ENCODE assay signal across 15 mouse cellular contexts in the genomic region with DNA sequence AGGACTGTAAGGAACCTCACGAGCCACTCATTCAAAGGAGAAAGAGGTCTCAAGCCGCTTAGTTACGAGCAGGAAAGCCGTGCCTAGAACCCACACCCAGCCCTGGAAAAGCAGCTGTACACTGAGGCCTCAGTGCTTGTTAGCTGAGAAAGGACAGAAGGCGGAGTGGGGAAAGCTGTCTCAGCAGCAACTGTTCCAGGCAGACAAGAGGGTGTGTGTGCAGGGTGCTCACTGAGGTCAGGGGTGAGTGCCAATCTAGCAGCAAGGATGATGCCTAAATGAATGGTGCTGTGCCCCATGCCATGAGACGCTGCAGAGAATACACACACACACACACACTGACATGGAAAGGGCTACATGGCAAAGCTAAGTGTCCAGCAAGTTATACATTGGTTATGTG.
A peak's percentile ranks its signal among the peaks of the same experiment; 100 is the strongest.
DNase-seq lines count a peak whose midpoint lies in the region; ATAC-seq and TF ChIP-seq lines count a peak whose summit lies in the region.
"Had no signal": no experiment of that assay in that cellular context is flagged by ENCODE, and none has a peak within 500 bp of the region (broad histone marks: within the 10 kb centered on the region; RNA-seq: fewer than 3 reads in every experiment).

No protein-coding gene starts in this region.

- WGBS in heart, embryonic 12.5 days = 70% methylated on average over 6 of the region's 6 CpGs
- 83% methylated on average over 6 of the region's 6 CpGs for WGBS in midbrain, embryonic 11.5 days
- WGBS in midbrain, postnatal 0 days = 82% methylated on average over 6 of the region's 6 CpGs
- WGBS in embryonic facial prominence, embryonic 14.5 days = 70% methylated on average over 6 of the region's 6 CpGs
- 65% methylated on average over 6 of the region's 6 CpGs for WGBS in neural tube, embryonic 13.5 days

- H3K4me1 ChIP-seq in heart, embryonic 12.5 days (replicated peaks) = peaks cover 47% of the 10 kb centered on the region
- no peaks in the 10 kb centered on the region for H3K4me1 ChIP-seq in midbrain, embryonic 11.5 days (ENCODE audit: control insufficient read depth, insufficient read depth, low read length)
- no peaks in the 10 kb centered on the region for H3K4me1 ChIP-seq in midbrain, postnatal 0 days (ENCODE audit: insufficient read depth, low read length)
- peaks cover 27% of the 10 kb centered on the region for H3K4me1 ChIP-seq in embryonic facial prominence, embryonic 14.5 days (ENCODE audit: control insufficient read depth, insufficient read depth, low read length)
- H3K4me1 ChIP-seq in neural tube, embryonic 13.5 days (replicated peaks) = peaks cover 44% of the 10 kb centered on the region

- H3K9ac ChIP-seq in heart, embryonic 12.5 days = 0 out of 2 replicates have a peak overlapping the region, but pooled peaks have one; percentile 2
- H3K9ac ChIP-seq in midbrain, embryonic 11.5 days (ENCODE audit: low read length) = no peak overlapping the region
- H3K9ac ChIP-seq in midbrain, postnatal 0 days (replicated peaks; ENCODE audit: low read length, poor library complexity, severe bottlenecking) = no peak overlapping the region
- no peak overlapping the region; the same call in 1 of the 2 replicates for H3K9ac ChIP-seq in embryonic facial prominence, embryonic 14.5 days (ENCODE audit: low read depth, low read length)
- no peak overlapping the region for H3K9ac ChIP-seq in neural tube, embryonic 13.5 days
- H3K9ac ChIP-seq: liver, postnatal 0 days had no signal

- no peak overlapping the region for H3K27ac ChIP-seq in heart, embryonic 12.5 days (ENCODE audit: poor library complexity, severe bottlenecking)
- H3K27ac ChIP-seq in midbrain, embryonic 11.5 days (ENCODE audit: low read depth, low read length) = no peak overlapping the region
- H3K27ac ChIP-seq in midbrain, postnatal 0 days (ENCODE audit: low read depth, low read length) = no peak overlapping the region
- H3K27ac ChIP-seq in embryonic facial prominence, embryonic 14.5 days (replicated peaks; ENCODE audit: low read depth, low read length) = peak overlapping the region; percentile 8; the same call in 1 of the 2 replicates
- 0 out of 2 replicates have a peak overlapping the region, but pooled peaks have one; percentile 28 for H3K27ac ChIP-seq in neural tube, embryonic 13.5 days (replicated peaks)
- H3K27ac ChIP-seq: heart, embryonic 10.5 days had no signal

- no peaks in the 10 kb centered on the region for H3K36me3 ChIP-seq in heart, embryonic 12.5 days
- H3K36me3 ChIP-seq in midbrain, embryonic 11.5 days (ENCODE audit: control insufficient read depth, insufficient read depth, low read length) = no peaks in the 10 kb centered on the region
- no peaks in the 10 kb centered on the region for H3K36me3 ChIP-seq in midbrain, postnatal 0 days (ENCODE audit: insufficient read depth, low read length)
- H3K36me3 ChIP-seq in embryonic facial prominence, embryonic 14.5 days (ENCODE audit: control insufficient read depth, insufficient read depth, low read length) = no peaks in the 10 kb centered on the region
- no peaks in the 10 kb centered on the region for H3K36me3 ChIP-seq in neural tube, embryonic 13.5 days
- H3K36me3 ChIP-seq: heart, embryonic 10.5 days had no signal

- no peaks in the 10 kb centered on the region for H3K27me3 ChIP-seq in heart, embryonic 12.5 days (replicated peaks)
- no peaks in the 10 kb centered on the region for H3K27me3 ChIP-seq in midbrain, embryonic 11.5 days (ENCODE audit: control insufficient read depth, insufficient read depth, low read length)
- no peaks in the 10 kb centered on the region for H3K27me3 ChIP-seq in midbrain, postnatal 0 days (ENCODE audit: insufficient read depth, low read length)
- no peaks in the 10 kb centered on the region for H3K27me3 ChIP-seq in embryonic facial prominence, embryonic 14.5 days (replicated peaks; ENCODE audit: control insufficient read depth, insufficient read depth, low read length)
- no peaks in the 10 kb centered on the region for H3K27me3 ChIP-seq in neural tube, embryonic 13.5 days
- H3K27me3 ChIP-seq: Patski had no signal

- TF ChIP-seq CTCF in midbrain, postnatal 0 days (IDR thresholded peaks at IDR 0.05) = no peak

- DNase-seq in heart, adult 18-20 months = no peak
- peak; percentile 78 for DNase-seq in midbrain, embryonic 11.5 days (ENCODE audit: low spot score, missing footprints)
- no peak for DNase-seq in midbrain, postnatal 0 days (ENCODE audit: low spot score)
- peak; percentile 41 for DNase-seq in embryonic facial prominence, embryonic 14.5 days (ENCODE audit: low spot score)
- no peak for DNase-seq in lung, postnatal 25 days (ENCODE audit: low spot score)
- DNase-seq: cerebellum, postnatal 14 days; kidney, postnatal 36 days; liver, postnatal 0 days; lung, postnatal 4 days; midbrain, embryonic 14.5 days had no signal

- no peaks in the 10 kb centered on the region for H3K9me3 ChIP-seq in heart, embryonic 12.5 days (replicated peaks)
- H3K9me3 ChIP-seq in midbrain, embryonic 11.5 days (ENCODE audit: control insufficient read depth, low read length) = no peaks in the 10 kb centered on the region
- H3K9me3 ChIP-seq in midbrain, postnatal 0 days (ENCODE audit: low read length) = no peaks in the 10 kb centered on the region
- no peaks in the 10 kb centered on the region for H3K9me3 ChIP-seq in embryonic facial prominence, embryonic 14.5 days (ENCODE audit: control insufficient read depth, low read length)
- no peaks in the 10 kb centered on the region for H3K9me3 ChIP-seq in neural tube, embryonic 13.5 days
- H3K9me3 ChIP-seq: heart, embryonic 10.5 days had no signal

- no peak overlapping the region for H3K4me2 ChIP-seq in heart, embryonic 12.5 days
- H3K4me2 ChIP-seq in midbrain, embryonic 11.5 days = no peak overlapping the region
- no peak overlapping the region for H3K4me2 ChIP-seq in midbrain, postnatal 0 days (ENCODE audit: low read depth, low read length, poor library complexity, severe bottlenecking)
- H3K4me2 ChIP-seq in embryonic facial prominence, embryonic 14.5 days (ENCODE audit: low read depth, low read length) = no peak overlapping the region
- no peak overlapping the region for H3K4me2 ChIP-seq in neural tube, embryonic 13.5 days

- H3K4me3 ChIP-seq in heart, embryonic 12.5 days = no peak overlapping the region
- H3K4me3 ChIP-seq in midbrain, embryonic 11.5 days (ENCODE audit: low read depth, low read length) = no peak overlapping the region
- H3K4me3 ChIP-seq in midbrain, postnatal 0 days (ENCODE audit: low read depth, low read length) = no peak overlapping the region
- no peak overlapping the region for H3K4me3 ChIP-seq in embryonic facial prominence, embryonic 14.5 days (ENCODE audit: low read depth, low read length)
- no peak overlapping the region for H3K4me3 ChIP-seq in neural tube, embryonic 13.5 days
- H3K4me3 ChIP-seq: heart, embryonic 10.5 days had no signal

- ATAC-seq in heart, embryonic 12.5 days (ENCODE audit: insufficient number of reproducible peaks, low FRiP score) = no peak
- no peak for ATAC-seq in midbrain, embryonic 11.5 days (ENCODE audit: low FRiP score)
- no peak for ATAC-seq in midbrain, postnatal 0 days (ENCODE audit: low FRiP score)
- ATAC-seq in embryonic facial prominence, embryonic 14.5 days (ENCODE audit: low read depth) = no peak
- no peak for ATAC-seq in neural tube, embryonic 13.5 days (ENCODE audit: low read depth)
- ATAC-seq: forebrain, embryonic 14.5 days; liver, postnatal 0 days had no signal

Comparison
In these comparisons a context has a peak if more than half of its experiments do, and no peak if none do; other contexts are left out.
1. DNase-seq: peak in midbrain, embryonic 11.5 days (single experiment) and embryonic facial prominence, embryonic 14.5 days (single experiment); none in heart, adult 18-20 months (0 of 2), midbrain, postnatal 0 days (single experiment) and lung, postnatal 25 days (single experiment).
2. H3K27ac ChIP-seq: peak in embryonic facial prominence, embryonic 14.5 days (single experiment) and neural tube, embryonic 13.5 days (single experiment); none in heart, embryonic 12.5 days (single experiment), midbrain, embryonic 11.5 days (single experiment) and midbrain, postnatal 0 days (single experiment).